Mouse (Mus musculus) retina, postnatal 7 days (tissue): ENCODE results near the gene Zbtb8a.

Source experiments
- DNase-seq: peaks from one replicate; pipeline ENCODE4 v3.0.0-alpha.2; 2012; ENCODE audit warnings: low read depth, low spot score

Zbtb8a gene

DNA sequence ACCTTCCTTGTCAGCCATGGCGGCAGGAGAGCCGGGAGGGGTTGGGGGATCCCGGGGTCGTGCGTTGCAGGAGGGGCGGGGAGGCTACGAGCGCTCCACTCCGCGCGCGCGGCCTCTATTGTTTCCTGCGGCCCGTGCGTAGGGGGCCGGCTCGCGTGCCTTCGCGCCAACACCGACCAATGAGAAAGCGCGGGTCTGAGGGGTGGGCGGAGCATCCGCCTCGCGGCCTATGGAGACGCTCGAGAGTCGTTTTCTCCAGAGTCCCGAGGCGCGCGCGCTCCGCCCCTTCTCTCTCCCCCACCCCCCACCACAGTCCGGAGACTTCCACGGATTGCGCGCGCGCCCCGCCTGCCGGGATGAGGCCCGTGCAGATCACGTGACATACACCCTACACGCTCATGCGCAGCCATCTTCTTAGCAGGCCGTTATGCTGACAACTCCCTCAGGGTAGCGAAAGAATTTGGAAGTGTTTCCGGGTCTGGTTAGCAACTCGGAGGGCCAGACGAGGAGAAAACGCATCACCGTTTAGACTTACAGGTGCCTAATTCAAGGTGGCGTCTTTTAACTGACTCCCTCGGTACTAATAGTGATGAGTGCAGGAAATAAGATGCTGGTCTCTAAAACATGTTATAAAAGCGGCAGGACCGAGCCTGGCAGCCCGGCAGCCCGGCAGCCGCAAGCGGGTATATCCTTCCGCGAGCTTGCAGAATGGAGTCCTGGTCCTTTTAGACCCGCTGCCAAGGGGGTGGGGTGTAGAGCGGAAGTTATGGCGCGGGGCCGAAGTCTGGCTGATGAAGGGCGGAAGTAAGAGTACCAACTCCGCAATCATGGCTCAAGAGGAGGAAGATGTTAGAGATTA, 42.5 kb downstream of the Zbtb8a start, which contains the start of the genes Rbbp4 and Zbtb8os:
Gene Rbbp4, minus strand, starts transcription at position 155 of the 859 bp plus-strand sequence.
Gene Zbtb8os, plus strand, starts transcription at position 480 of the 859 bp plus-strand sequence.
- DNase-seq: peak; percentile 99

DNA sequence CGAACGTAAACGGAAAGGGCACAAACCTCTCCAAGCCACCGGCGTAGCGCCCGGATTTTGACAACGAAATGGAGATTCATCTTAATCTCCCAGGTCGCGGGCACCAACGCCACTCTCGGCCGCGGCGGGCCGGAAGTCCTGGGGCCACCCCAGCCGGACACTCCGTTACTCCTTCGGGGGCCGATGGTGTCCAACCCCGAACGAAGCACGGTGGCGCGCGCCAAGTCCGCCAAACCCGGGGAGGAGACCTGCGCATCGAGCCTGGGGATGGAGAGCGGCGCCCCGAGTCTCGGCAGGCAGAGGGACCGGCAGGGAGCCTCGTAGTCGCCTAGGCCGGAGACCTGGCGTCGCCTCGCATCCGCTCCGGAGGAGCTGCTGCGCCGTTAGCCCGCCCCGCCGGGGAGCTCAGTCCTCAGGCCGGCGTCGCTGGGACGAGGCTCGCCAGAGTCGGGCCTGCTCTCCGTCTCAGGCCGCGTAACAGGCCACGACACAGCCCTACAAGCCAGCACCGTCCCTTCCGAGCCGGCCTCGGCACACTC, 43.2 kb downstream of the Zbtb8a start:
- no peak for DNase-seq

DNA sequence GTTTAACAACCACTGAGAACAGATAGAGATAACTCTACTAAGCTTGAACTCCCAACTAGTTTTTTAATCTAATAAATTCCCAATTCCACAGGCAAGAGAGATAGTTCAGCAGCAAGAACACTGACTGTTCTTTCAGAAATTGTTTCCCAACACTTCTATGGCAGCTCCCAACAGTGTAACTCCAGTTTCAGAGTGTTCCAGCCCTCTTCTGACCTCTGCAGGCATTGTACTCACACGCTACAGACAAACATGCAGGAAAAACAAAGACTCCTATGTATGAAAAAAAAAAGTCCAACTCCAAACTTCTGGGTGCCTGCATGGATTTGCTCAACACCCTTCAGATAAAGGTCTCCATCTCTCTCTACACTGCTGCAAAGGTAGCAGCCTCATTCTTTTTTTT, 45.1 kb downstream of the Zbtb8a start:
- no peak for DNase-seq

DNA sequence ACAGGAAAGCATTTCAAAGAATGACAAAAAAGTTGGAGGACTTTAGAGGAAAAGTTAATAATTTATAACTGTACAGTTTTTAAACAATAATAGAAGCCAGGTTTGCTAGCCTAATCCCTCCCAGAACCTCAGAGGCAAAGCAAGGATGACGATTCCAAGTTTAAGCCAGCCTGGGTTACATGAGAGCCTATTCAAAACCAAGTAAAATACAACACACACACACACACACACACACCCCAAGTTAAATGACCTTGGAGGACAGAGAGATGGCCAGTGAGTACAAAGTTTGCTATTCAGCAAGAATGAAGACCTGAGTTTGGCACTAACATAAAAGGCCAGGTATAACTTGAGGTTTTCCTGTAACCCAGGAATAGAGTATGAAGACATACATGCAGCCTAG, 51.7 kb downstream of the Zbtb8a start:
- no peak for DNase-seq

DNA sequence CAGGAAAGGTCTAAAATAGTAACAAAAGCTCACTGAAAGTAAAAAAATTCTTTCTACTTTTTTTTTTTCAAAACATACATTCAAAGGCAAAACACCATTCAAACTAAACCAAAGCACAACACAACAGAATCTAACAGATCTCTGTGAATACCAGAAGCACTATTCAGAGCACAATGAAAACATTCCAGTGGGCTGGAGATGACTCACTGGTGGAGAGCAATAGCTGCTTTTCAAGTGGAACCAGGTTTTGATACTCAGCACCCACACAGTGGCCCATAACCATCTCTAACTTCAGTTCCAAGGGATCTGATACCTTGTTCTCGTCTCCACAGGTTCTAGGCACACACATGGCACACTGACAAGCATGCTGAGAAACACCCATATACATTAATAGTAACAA, 53.2 kb downstream of the Zbtb8a start:
- no peak for DNase-seq

DNA sequence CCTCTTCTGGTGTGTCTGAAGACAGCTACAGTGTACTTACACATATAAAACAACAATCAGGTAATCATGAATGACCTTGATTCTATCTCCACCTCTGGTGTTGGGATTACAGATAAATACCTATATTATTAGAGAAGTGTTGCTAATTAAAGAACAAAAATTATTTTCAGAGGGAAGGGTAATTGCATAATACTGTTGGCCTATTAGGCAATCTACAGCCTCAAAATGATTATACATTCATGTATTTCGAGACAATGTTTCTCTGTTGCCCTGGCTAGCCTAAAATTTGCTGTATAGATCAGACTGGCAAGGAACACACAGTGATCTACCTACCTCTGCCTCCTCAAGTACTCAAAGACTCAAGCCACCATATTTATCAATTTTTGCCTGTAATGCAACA, 54.4 kb downstream of the Zbtb8a start:
- no peak for DNase-seq

DNA sequence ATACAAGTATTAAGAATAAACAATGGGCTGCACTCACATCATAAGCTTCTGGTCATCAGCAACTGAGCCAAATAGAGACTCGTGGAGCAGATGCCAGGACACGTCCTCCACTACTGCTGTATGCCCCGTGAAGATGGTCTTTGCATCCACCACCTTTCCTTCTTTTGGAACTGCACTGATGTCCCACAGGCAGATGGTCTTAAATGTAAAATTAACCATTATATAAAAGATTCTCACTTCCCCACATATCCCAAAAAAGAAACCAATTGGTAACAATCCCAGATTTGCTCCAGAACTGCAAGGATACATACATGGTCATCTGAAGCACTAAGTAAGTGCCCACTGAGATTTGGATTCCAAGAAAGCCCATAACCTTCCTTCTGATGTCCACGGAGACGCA, 55.9 kb downstream of the Zbtb8a start:
- DNase-seq: no peak

DNA sequence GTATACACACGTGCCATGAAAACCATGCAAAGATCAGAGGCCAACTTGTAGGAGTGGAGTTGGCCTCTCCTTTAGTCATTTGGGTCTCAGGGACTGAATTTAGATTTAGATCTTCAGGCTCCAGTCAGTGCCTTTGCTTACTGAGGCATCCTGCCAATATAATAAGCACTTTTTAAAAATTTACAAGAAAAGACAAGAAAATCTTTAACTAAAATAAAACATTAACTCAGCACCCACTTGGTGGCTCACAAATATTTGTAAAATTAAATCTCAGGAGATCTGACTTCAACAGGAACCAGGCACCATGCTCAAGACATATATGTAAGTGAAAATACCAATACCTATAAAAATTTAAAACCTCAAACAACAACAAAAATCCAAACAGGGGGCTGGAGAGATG, 57.0 kb downstream of the Zbtb8a start:
- DNase-seq: no peak

DNA sequence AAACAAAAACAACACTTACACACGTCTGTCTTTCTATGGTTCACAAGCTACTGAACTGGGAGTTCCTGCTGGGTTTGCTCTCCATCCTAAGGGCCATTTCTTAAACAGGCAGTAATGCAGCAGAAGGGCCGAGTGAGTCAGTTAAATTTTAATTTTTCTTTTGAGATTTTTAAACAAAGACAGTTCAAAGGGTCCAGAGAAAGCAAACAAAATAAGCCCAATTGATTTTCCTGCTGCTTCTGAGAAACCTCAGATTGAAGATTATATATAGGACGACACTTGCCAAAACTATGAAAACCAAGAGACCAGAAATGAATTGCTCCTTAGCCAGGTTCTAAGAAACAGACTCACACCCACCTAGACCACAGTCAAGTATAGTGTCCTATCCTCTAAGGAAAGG, 64.0 kb downstream of the Zbtb8a start:
- DNase-seq: no peak

DNA sequence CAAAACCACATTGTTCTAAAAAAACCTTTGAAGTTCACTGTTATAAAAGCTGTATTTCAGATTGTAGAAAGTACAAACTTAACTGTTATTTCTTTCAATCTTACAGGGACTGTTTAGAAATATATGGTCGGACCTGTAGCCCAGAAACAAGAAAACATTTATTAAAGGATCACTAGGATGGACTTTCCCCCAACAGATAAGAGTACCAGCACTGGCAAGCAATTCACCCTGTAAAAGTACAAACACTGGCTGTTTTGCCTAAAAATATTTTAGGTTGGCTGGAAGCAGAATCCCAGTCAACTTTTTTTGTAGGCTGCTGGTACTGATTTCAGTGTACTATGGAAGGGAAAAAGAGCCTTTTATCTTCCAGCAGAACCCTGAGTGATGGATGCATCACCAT, 70.0 kb downstream of the Zbtb8a start:
- DNase-seq: no peak

DNA sequence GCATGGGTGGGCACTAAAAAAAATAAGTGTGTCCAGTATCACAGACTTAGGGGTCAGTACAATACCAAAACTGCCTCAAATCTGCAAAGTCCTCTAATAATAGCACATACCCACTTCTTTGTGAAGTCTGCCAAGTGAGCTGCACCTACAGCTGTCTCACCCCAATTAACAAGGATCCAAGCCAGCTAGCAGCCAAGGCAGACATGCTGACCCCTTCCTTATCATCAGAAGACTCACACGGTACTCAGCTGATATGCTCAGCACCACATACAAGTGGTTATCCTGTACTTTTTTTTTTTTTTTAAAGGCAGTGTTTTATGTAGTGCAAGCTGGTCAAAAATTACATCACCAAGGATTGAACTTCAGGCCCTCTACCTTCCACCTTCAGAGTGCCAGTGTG, 73.6 kb downstream of the Zbtb8a start:
- no peak for DNase-seq

DNA sequence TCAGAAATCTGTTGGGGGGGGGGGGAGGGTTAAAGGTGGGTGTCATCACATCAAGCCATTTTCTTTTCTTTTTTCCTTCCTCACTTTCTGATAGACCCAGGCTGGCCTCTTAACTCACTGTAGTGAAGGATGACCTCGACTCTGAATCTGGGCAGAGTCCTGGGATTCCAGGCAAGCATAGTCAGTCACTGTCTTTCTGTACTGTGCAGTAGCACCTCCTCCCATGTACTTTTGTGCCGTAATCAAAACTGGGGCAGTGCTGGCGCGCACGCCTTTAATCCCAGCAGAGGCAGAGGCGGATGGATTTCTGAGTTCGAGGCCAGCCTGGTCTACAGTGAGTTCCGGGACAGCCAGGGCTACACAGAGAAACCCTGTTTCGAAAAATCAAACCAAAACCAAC, 74.1 kb downstream of the Zbtb8a start:
- DNase-seq: no peak
